Mouse (Mus musculus): Measurements from ENCODE around the gene Rprd1b.

DNA sequence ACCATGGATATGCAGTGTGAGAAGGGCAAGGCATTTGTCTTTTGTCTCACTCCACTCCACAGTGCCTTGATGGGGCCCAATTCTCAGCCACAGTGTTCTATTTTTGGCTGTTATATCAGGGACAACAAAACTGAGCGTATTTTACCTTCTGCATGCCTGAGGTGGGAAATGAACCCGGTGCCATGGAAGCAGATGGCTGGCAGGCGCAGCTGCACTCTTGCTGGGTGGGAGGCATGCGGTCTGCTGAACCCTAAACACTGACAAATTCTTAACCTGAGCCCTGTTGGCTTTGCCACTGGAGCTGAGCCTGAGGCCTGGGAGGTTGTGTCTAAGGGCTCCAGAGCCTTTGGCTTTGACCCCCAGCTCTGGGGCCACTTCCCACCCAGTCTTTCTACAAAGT is 42.7 kb upstream of the Rprd1b start:
- TF ChIP-seq MAX (IDR thresholded peaks at IDR 0.05; ENCODE audit: low read depth), result no peak
- no peak for TF ChIP-seq POLR2A (IDR thresholded peaks at IDR 0.05; ENCODE audit: insufficient read length, low read depth)
- TF ChIP-seq REST (IDR thresholded peaks at IDR 0.05; ENCODE audit: insufficient read depth, insufficient read length), result no peak
